ENCODE assay signal across 31 mouse cellular contexts in genomic region chr5:53516482-53516881, GRCm38 (mm10).
"Had no signal": no experiment of that assay in that cellular context is flagged by ENCODE, and none has a peak within 500 bp of the region (broad histone marks: within the 10 kb centered on the region; RNA-seq: fewer than 3 reads in every experiment).

No protein-coding gene starts in this region.

- H3K9ac ChIP-seq: limb, embryonic 12.5 days; limb, embryonic 13.5 days; limb, embryonic 15.5 days; liver, embryonic 12.5 days; liver, embryonic 13.5 days; liver, embryonic 14.5 days; liver, embryonic 15.5 days; liver, postnatal 0 days; lung, embryonic 14.5 days; lung, embryonic 15.5 days; midbrain, embryonic 12.5 days; midbrain, embryonic 13.5 days; midbrain, embryonic 15.5 days; neural tube, embryonic 12.5 days; neural tube, embryonic 13.5 days had no signal

- H3K27ac ChIP-seq: left cerebral cortex, adult 2 months; liver, embryonic 12.5 days; liver, embryonic 13.5 days; liver, embryonic 14.5 days; liver, embryonic 15.5 days; lung, embryonic 15.5 days; macrophage; midbrain, embryonic 10.5 days; midbrain, embryonic 12.5 days; midbrain, embryonic 13.5 days; midbrain, embryonic 15.5 days; neural tube, embryonic 12.5 days; neural tube, embryonic 13.5 days had no signal

- H3K4me3 ChIP-seq: left cerebral cortex, adult 2 months; limb, embryonic 12.5 days; limb, embryonic 13.5 days; limb, embryonic 15.5 days; liver, embryonic 12.5 days; liver, embryonic 13.5 days; liver, embryonic 15.5 days; lung, embryonic 15.5 days; midbrain, embryonic 10.5 days; midbrain, embryonic 12.5 days; midbrain, embryonic 13.5 days; midbrain, embryonic 15.5 days; neural tube, embryonic 12.5 days; neural tube, embryonic 13.5 days had no signal

- H3K4me2 ChIP-seq: limb, embryonic 12.5 days; limb, embryonic 13.5 days; limb, embryonic 15.5 days; liver, embryonic 11.5 days; liver, embryonic 12.5 days; liver, embryonic 13.5 days; liver, embryonic 15.5 days; lung, embryonic 14.5 days; lung, embryonic 15.5 days; midbrain, embryonic 11.5 days; midbrain, embryonic 12.5 days; midbrain, embryonic 13.5 days; midbrain, embryonic 15.5 days; neural tube, embryonic 12.5 days; neural tube, embryonic 13.5 days had no signal

- H3K36me3 ChIP-seq: limb, embryonic 12.5 days; limb, embryonic 13.5 days; limb, embryonic 15.5 days; liver, embryonic 12.5 days; liver, embryonic 13.5 days; liver, embryonic 15.5 days; lung, embryonic 15.5 days; midbrain, embryonic 10.5 days; midbrain, embryonic 12.5 days; midbrain, embryonic 13.5 days; midbrain, embryonic 15.5 days; neural tube, embryonic 12.5 days; neural tube, embryonic 13.5 days had no signal

- H3K9me3 ChIP-seq: limb, embryonic 12.5 days; limb, embryonic 15.5 days; liver, embryonic 12.5 days; liver, embryonic 13.5 days; liver, embryonic 15.5 days; lung, embryonic 15.5 days; midbrain, embryonic 10.5 days; midbrain, embryonic 12.5 days; midbrain, embryonic 13.5 days; midbrain, embryonic 15.5 days; neural tube, embryonic 12.5 days; neural tube, embryonic 13.5 days had no signal

- ATAC-seq: liver, embryonic 12.5 days; liver, postnatal 0 days; lung, postnatal 0 days; midbrain, embryonic 13.5 days; midbrain, embryonic 15.5 days; midbrain, embryonic 16.5 days had no signal

- H3K4me1 ChIP-seq: liver, embryonic 12.5 days; liver, embryonic 13.5 days; liver, embryonic 15.5 days; lung, embryonic 15.5 days; midbrain, embryonic 15.5 days; neural tube, embryonic 12.5 days; neural tube, embryonic 13.5 days had no signal

- DNase-seq: left cerebral cortex, postnatal 4 days; liver; liver, embryonic 13.5 days; liver, postnatal 0 days; lung, adult 18-20 months; lung, adult 2 months; lung, embryonic 14.5 days; lung, postnatal 10 days; lung, postnatal 14 days; lung, postnatal 36 days; lung, postnatal 4 days; midbrain, embryonic 14.5 days had no signal

- H3K27me3 ChIP-seq: limb, embryonic 12.5 days; limb, embryonic 15.5 days; liver, embryonic 12.5 days; liver, embryonic 13.5 days; liver, embryonic 15.5 days; lung, embryonic 15.5 days; midbrain, embryonic 12.5 days; midbrain, embryonic 13.5 days; midbrain, embryonic 15.5 days; neural tube, embryonic 12.5 days; neural tube, embryonic 13.5 days had no signal
